Mouse (Mus musculus): ENCODE measurements around the gene Nfix. TPM values are rescaled to one million over a fixed set of nuclear protein-coding genes. Genes with fewer than 3 reads are reported as not detected.

Nfix gene
- polyA plus RNA-seq, 1 experiment: not detected

- 68% methylated on average over 6 of the region's 6 CpGs for WGBS
- Histone ChIP-seq H3K4me1 (ENCODE audit: control insufficient read depth, insufficient read depth, low read length) (peaks cover 55% of the 10 kb centered on the region), H3K4me3 (ENCODE audit: insufficient read depth, low read depth, low read length) (no peak overlapping the region), H3K27ac (ENCODE audit: insufficient read depth, low read depth, low read length) (no peak overlapping the region)
- TF ChIP-seq CTCF (IDR thresholded peaks at IDR 0.05; ENCODE audit: insufficient read depth, low read depth, low read length) (no peak), POLR2A (IDR thresholded peaks at IDR 0.05; ENCODE audit: insufficient read depth, low read depth, low read length) (no peak)
These were observed 19.0 kb downstream of the Nfix start for GRCm38 (mm10) chr8:84780949-84781680.

DNA sequence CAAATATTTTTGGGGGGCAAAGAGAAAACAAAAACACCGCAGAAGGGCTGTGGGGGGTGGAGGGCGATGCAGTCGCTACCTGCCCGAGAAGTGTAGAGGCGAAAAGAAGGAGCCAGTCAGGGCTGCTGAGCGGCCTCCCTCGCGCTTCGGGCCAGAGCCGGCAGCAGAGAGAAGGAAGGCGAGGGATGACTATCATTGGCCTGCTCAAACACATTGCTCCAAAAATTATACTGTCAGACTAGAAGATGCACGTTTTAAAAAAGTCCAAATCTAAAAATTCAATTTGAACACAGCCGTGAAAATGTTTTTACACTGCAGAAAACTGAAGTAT, 20.0 kb downstream of the Nfix start:
- TF ChIP-seq CTCF (IDR thresholded peaks at IDR 0.05; ENCODE audit: insufficient read depth, low read depth, low read length): no peak
- no peak for TF ChIP-seq POLR2A (IDR thresholded peaks at IDR 0.05; ENCODE audit: insufficient read depth, low read depth, low read length)
- 0 out of 2 replicates have a peak overlapping the region, but pooled peaks have one; percentile 30 for H3K27ac ChIP-seq (ENCODE audit: insufficient read depth, low read depth, low read length)
- H3K4me1 ChIP-seq (ENCODE audit: control insufficient read depth, insufficient read depth, low read length): peaks cover 54% of the 10 kb centered on the region
- H3K4me3 ChIP-seq (ENCODE audit: insufficient read depth, low read depth, low read length): no peak overlapping the region
- 43% methylated on average over 13 of the region's 13 CpGs for WGBS

GRCm38 (mm10) chr8:84779519-84780224, 20.5 kb downstream of the Nfix start:
- 29% methylated on average over 19 of the region's 19 CpGs for WGBS
- Histone ChIP-seq H3K27ac (ENCODE audit: insufficient read depth, low read depth, low read length) (peak overlapping the region; percentile 52; the same call in 1 of the 2 replicates), H3K4me3 (ENCODE audit: insufficient read depth, low read depth, low read length) (0 out of 2 replicates have a peak overlapping the region, but pooled peaks have one; percentile 3), H3K4me1 (ENCODE audit: control insufficient read depth, insufficient read depth, low read length) (peaks cover 52% of the 10 kb centered on the region)
- TF ChIP-seq CTCF (IDR thresholded peaks at IDR 0.05; ENCODE audit: insufficient read depth, low read depth, low read length) (no peak), POLR2A (IDR thresholded peaks at IDR 0.05; ENCODE audit: insufficient read depth, low read depth, low read length) (no peak)

- H3K27ac ChIP-seq (ENCODE audit: insufficient read depth, low read depth, low read length): peak overlapping the region; percentile 45; the same call in 1 of the 2 replicates
- H3K4me1 ChIP-seq (ENCODE audit: control insufficient read depth, insufficient read depth, low read length): peaks cover 50% of the 10 kb centered on the region
- H3K4me3 ChIP-seq (ENCODE audit: insufficient read depth, low read depth, low read length): no peak overlapping the region
These were observed 21.3 kb downstream of the Nfix start for GRCm38 (mm10) chr8:84778638-84779380.

GRCm38 (mm10) chr8:84777899-84778637, 22.1 kb downstream of the Nfix start:
- 76% methylated on average over 10 of the region's 10 CpGs for WGBS
- H3K27ac ChIP-seq (ENCODE audit: insufficient read depth, low read depth, low read length): peak overlapping the region; percentile 45
- no peak overlapping the region for H3K4me3 ChIP-seq (ENCODE audit: insufficient read depth, low read depth, low read length)
- H3K4me1 ChIP-seq (ENCODE audit: control insufficient read depth, insufficient read depth, low read length): peaks cover 50% of the 10 kb centered on the region
- no peak for TF ChIP-seq CTCF (IDR thresholded peaks at IDR 0.05; ENCODE audit: insufficient read depth, low read depth, low read length)
- TF ChIP-seq POLR2A (IDR thresholded peaks at IDR 0.05; ENCODE audit: insufficient read depth, low read depth, low read length): no peak

More at GRCm38 (mm10) chr8:84778638-84779380, 21.3 kb downstream of the Nfix start:
- TF ChIP-seq CTCF (IDR thresholded peaks at IDR 0.05; ENCODE audit: insufficient read depth, low read depth, low read length): no peak
- no peak for TF ChIP-seq POLR2A (IDR thresholded peaks at IDR 0.05; ENCODE audit: insufficient read depth, low read depth, low read length)
- WGBS: 35% methylated on average over 11 of the region's 11 CpGs

GRCm38 (mm10) chr8:84776569-84776968, 23.6 kb downstream of the Nfix start:
- Histone ChIP-seq H3K27ac (ENCODE audit: insufficient read depth, low read depth, low read length) (no peak overlapping the region), H3K4me1 (ENCODE audit: control insufficient read depth, insufficient read depth, low read length) (peaks cover 55% of the 10 kb centered on the region), H3K4me3 (ENCODE audit: insufficient read depth, low read depth, low read length) (no peak overlapping the region)
- 100% methylated on average over 1 of the region's 1 CpGs for WGBS
- TF ChIP-seq CTCF (IDR thresholded peaks at IDR 0.05; ENCODE audit: insufficient read depth, low read depth, low read length) (no peak), POLR2A (IDR thresholded peaks at IDR 0.05; ENCODE audit: insufficient read depth, low read depth, low read length) (no peak)

- Histone ChIP-seq H3K27ac (ENCODE audit: insufficient read depth, low read depth, low read length) (peak overlapping the region; percentile 56; the same call in 1 of the 2 replicates), H3K4me1 (ENCODE audit: control insufficient read depth, insufficient read depth, low read length) (peaks cover 56% of the 10 kb centered on the region), H3K4me3 (ENCODE audit: insufficient read depth, low read depth, low read length) (no peak overlapping the region)
- TF ChIP-seq CTCF (IDR thresholded peaks at IDR 0.05; ENCODE audit: insufficient read depth, low read depth, low read length) (no peak), POLR2A (IDR thresholded peaks at IDR 0.05; ENCODE audit: insufficient read depth, low read depth, low read length) (no peak)
- WGBS: 49% methylated on average over 7 of the region's 7 CpGs
These were observed 24.5 kb downstream of the Nfix start for GRCm38 (mm10) chr8:84775621-84776113.

DNA sequence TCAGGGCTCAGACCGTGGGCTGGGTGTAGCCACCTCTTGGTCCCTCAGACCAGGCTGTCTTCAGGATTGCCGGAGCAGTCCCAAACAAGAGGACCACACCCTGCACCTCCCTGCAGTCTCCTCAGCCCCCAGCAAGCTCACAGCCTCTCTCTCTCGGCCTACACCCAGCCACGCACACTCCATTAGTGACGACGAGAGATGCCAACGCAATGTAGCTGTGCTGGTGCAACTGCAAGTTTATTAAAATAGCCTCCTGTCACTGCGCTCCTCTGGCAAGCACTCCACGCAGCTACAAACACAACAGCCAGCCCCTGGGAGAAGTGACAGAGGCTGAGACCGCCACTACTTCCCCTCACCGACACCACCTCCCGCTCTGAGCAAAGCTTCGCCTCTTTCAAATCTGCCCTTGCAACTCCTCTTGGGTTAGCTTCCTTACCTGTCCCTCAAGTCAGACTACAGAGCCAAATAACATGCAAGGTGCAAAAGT, 25.0 kb downstream of the Nfix start:
- 14% methylated on average over 13 of the region's 13 CpGs for WGBS
- H3K4me1 ChIP-seq (ENCODE audit: control insufficient read depth, insufficient read depth, low read length): peaks cover 53% of the 10 kb centered on the region
- H3K4me3 ChIP-seq (ENCODE audit: insufficient read depth, low read depth, low read length): no peak overlapping the region
- TF ChIP-seq CTCF (IDR thresholded peaks at IDR 0.05; ENCODE audit: insufficient read depth, low read depth, low read length) (no peak), POLR2A (IDR thresholded peaks at IDR 0.05; ENCODE audit: insufficient read depth, low read depth, low read length) (no peak)
- peak overlapping the region; percentile 56 for H3K27ac ChIP-seq (ENCODE audit: insufficient read depth, low read depth, low read length)

Data from olfactory bulb, adult 2 months (tissue).